Mouse (Mus musculus) liver, adult 2 months (tissue): ENCODE data around the gene Prpf6.

Experiments
- CTCF ChIP-seq: fragments of 200-500 bp; IDR thresholded peaks from 2 replicates; pipeline ENCODE4 v1.5.1; 2011; ENCODE audit warnings: low read depth, low read length, control low read depth
- POLR2A ChIP-seq: fragments of 200-500 bp; IDR thresholded peaks from 2 replicates; pipeline ENCODE4 v1.6.1; 2011; ENCODE audit warnings: low read length, control low read depth; ENCODE audit not compliant: insufficient read depth; ENCODE audit errors: extremely low read depth

DNA sequence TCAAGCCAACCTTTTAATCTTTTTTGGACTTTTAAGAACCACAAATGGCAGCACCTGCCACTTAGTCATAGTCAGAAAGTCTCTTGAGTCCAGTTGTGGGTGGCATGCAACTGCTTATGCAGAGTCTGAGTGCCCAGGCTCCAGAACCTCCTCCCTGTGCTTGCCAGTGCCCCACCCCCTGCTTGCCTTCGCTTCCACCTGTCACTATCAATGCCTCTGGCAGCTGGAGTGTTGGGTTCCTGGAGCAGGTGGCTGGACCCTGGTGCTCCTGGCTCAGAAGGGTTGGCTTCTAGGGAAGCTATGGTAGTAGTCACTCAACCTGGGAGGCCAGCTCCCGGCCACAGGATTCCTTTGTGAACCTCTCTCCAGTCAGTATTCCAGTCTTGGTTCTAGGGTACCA lies 41.4 kb upstream of the Prpf6 start:
- TF ChIP-seq CTCF (no peak), POLR2A (no peak)
